Mouse (Mus musculus) mature B cell (primary cell): ENCODE measurements around the gene Kctd11.
"Not testable (repeated sequence)": the region's sequence is repeated elsewhere in the genome, so short reads cannot be mapped to it uniquely, and the experiment has no call there.

ENCODE experiments used
- in situ Hi-C: fragments of 300-500 bp; cut with MboI; formaldehyde crosslinking; loops from 2 replicates; pipeline ENCODE4 v1.14.3; 2019

The Kctd11 gene

GRCm38 (mm10) chr11:69880853-69881603 is at the start of gene Kctd11:
Gene Kctd11 (minus strand): TSS chr11:69881406.
- in situ Hi-C loops = no loop called here

- in situ Hi-C loops = not testable (repeated sequence)
Observed at GRCm38 (mm10) chr11:69930176-69930575, 49.0 kb upstream of the Kctd11 start.

GRCm38 (mm10) chr11:69929712-69930111 is 48.5 kb upstream of the Kctd11 start:
- in situ Hi-C loops = no loop called here

DNA sequence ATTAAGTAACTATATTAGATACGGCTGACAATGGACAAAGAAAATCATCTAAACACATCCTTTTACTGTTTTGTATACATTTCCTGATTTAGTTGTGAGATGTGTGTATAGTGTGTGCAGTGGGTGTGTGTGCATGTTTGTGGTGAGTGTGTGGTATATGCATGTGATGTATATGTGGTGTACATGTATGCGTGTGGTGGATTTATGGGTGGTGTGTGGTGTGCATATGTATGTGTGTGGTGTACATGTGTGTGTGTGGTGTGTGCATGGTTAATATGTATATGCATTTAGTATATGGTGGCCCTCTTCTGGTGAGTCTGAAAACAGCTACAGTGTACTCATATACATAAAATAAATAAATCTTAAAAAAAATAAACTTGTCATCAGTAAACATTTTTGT is 46.3 kb upstream of the Kctd11 start:
- in situ Hi-C loops = no loop called here

GRCm38 (mm10) chr11:69922796-69923195 is 41.6 kb upstream of the Kctd11 start:
- in situ Hi-C loops = no loop called here

DNA sequence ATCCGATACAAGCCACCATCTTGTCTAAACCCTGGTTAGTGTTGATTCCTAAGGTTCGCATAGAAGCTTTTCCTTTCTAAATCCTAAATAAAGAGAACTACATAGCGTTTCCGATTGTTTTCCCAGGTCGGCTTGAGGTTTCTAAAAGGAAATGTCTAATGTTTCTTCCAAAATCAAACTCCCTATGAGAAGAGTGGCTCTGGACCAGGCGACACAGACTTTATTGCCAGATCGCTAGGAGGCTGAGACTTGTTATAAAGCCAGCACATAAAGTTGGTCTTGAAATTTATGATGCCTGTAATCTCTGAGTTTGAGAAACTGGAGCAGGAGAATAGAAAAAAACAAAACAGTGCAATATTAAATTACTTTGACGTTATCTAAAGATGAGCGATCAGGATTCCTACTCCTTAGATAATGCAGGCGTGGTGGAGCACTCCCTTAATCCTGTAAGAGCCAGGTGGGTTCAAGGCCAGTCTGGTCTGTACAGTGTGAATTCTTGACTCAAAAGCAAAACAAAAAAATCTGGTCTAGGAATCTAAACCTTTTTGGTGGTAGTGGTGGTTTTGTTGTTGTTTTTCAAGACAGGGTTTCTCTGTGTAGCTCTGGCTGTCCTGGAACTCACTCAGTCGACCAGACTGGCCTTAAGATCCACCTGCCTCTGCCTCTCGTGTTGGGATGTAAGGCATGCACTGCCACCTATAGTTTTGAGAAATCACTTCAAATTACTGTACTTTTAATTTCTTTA is 41.0 kb upstream of the Kctd11 start:
- in situ Hi-C loops = no loop called here

DNA sequence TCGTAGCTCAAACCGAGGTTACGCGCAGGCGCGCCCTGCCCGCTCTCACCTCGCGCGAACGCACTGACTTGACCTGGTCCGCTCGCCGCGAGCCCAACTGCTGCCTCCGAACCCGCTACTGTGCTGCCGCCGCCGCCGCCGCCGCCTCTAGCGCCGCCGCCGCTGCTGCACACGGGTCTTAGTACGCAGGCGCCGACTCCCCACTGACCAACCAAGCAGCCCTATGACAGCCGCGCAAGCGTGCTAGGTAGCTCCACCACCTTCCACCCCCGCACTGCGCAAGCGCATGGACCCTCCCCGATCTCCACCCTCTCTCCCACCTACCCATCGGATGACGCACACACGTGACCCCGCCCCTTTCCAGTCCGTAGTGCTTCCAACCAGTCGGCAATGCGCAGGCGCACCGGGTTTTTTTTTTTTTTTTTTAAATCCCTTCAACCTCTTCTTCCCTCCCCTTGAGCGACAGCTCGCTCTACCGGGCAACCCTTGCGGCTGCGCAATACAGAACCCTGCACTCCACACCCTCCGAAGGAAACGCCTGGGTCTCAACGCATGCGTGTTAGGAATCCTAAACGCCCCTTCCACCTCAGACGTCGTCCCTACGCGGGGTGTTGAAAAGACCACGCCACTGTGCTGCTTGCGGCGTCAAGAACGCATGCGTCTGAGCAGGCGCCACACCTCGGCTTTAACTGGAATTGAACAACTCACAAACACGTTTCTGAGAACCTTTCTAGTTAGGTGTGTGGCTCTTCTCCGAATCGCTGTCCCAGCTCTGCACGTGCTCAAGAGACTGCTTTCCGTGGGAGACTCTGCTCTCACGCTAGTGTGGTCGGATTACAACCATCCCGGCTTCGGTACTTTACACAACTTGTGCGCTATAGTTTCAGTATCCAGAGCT is 40.2 kb upstream of the Kctd11 start, which contains the start of gene Eif5a:
Eif5a (minus strand) TSS at position 845 of the 898 bp plus-strand sequence.
- in situ Hi-C loops = no loop called here

GRCm38 (mm10) chr11:69920266-69921031 is 39.2 kb upstream of the Kctd11 start:
- in situ Hi-C loops = no loop called here

GRCm38 (mm10) chr11:69919661-69920265 is 38.6 kb upstream of the Kctd11 start:
- in situ Hi-C loops = no loop called here

DNA sequence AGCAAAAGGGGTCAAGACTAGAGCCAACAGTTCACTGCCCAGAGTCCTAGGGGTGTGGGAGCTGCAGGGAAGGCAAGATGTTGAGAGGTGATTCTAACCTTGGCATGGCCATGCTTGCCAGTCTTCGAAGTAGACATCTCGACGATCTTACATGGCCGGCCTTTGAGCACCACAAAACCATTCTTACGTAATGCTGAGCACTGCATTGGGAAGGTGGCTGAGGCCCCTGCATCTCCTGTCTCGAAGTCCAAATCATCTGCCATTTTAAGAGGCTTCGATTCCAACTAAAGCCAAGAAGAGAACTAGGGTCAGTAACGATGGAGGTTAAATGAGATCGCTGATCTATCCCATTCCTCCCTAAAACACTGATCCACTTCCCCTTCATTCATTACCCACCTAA is 37.8 kb upstream of the Kctd11 start:
- in situ Hi-C loops = no loop called here

DNA sequence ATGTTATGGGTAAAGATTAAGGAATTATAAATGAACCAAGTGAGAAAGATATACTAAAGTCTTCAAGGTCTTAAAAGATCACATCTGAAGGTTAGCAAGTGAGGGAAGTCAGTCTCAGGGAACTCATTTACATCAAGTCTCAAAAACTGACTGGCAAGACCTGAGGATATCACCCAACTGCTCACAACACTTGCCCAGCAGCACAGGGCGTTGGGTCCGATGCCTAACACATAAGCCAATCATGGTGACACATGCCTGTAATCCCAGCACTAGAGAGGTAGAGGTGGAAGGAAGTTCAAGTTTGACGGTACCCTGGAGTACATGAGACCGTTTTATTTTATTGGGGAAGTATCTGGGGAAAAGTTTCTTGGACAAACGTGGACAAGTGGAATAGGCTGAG is 36.9 kb upstream of the Kctd11 start:
- in situ Hi-C loops = no loop called here

- in situ Hi-C loops = no loop called here
Observed at GRCm38 (mm10) chr11:69917379-69917948, 36.3 kb upstream of the Kctd11 start.

- in situ Hi-C loops = not testable (repeated sequence)
Observed at GRCm38 (mm10) chr11:69916652-69917378, 35.6 kb upstream of the Kctd11 start.

DNA sequence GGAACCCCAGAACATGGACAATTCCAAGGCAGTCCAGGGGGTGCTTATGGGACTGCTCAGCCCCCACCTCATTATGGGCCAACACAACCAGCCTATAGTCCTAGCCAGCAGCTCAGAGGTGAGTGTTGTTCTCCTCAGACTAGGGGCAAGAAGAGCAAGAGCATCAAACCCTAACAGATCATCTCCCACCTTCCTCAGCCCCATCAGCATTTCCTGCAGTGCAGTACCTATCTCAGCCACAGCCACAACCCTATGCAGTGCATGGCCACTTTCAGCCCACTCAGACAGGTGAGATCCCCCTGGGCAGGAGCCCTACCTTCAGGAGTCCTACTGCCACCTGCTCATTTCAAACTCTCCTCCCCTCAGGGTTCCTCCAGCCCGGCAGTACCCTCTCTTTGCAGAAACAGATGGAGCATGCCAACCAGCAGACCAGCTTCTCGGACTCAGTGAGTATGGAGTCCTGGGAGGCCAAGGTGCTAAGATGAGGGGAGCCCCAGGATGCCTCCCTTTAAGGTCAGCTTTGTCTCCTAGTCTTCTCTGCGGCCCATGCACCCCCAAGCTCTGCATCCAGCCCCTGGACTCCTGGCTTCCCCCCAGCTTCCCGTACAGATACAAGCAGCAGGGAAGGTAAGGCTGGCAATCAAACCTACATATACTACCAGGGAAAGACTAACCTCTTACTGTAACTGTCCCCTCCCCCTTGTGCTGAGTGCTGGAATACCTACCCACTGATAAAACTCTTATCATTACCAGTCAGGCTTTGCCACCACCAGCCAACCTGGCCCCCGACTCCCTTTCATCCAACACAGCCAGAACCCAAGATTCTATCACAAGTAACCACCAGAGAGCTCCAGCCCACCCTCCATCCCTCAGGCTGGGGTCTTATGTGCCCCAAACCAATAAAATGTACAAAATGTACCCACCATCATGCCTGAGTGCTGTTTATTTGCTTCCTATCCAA is 34.7 kb upstream of the Kctd11 start:
- in situ Hi-C loops = no loop called here

GRCm38 (mm10) chr11:69914917-69915430 is 33.8 kb upstream of the Kctd11 start:
- in situ Hi-C loops = no loop called here

GRCm38 (mm10) chr11:69914372-69914764 is 33.2 kb upstream of the Kctd11 start:
- in situ Hi-C loops = no loop called here

DNA sequence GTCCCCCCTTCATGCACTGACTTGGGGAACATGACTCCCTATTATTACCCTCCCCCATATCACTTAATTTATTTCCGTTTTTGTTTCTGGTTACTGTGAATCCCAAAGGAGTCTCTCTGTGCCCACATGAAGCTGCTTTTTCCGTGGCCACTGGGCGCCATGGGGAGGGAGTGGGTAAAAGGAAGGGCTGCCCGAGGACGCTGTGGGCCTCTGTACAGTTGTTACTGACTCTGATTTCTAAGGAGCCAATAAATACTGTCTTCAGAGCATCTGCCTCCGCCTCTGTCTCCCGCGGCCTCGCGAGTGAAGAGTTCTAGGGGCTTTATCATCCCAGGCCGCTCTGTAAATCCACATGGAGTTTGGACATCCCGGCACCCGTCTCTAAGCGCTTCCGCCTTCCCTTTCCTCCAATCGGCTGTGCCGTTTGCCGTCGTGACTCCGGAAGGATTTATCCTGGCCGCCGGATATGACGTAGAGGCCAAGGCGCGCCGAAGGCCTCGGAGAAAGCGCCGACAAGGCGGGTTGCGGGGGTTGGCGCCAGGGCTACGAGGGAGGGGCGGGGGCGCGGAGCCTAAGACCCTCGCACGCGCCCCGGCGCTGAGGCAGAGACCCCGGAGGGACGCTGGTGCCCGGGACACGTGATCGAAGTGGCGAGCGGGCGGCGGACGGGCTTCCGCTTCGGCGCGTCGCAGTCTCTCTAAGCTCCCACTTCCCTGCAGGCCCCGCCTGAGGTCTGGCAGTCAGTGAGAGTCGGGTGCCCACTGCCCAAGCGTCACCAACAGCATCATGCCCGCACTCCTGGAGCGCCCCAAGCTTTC is 32.6 kb upstream of the Kctd11 start, which contains the start of gene Gps2:
Gps2 (plus strand) TSS at position 335 of the 818 bp plus-strand sequence.
- in situ Hi-C loops = no loop called here
